Mouse (Mus musculus) small intestine, adult 2 months (tissue): ENCODE measurements around the gene Sfn. TPM values are rescaled to one million over a fixed set of nuclear protein-coding genes. Genes with fewer than 3 reads are reported as not detected.
A peak's percentile ranks its signal among the peaks of the same experiment; 100 is the strongest.

ENCODE experiments used
- H3K27ac ChIP-seq: fragments of 200-500 bp; 2 replicates; pipeline ENCODE4 v1.5.1; 2012; ENCODE audit warnings: low read depth, low read length, control low read depth, inconsistent platforms; ENCODE audit not compliant: insufficient read depth
- H3K27me3 ChIP-seq: fragments of 200-500 bp; 2 replicates; pipeline ENCODE4 v1.6.1; 2012; ENCODE audit warnings: mild to moderate bottlenecking, moderate library complexity, low read length, inconsistent platforms; ENCODE audit not compliant: control insufficient read depth, insufficient read depth
- H3K36me3 ChIP-seq: fragments of 200-500 bp; 2 replicates; pipeline ENCODE4 v1.6.1; 2012; ENCODE audit warnings: mild to moderate bottlenecking, low read length, control low read depth, inconsistent platforms; ENCODE audit not compliant: control insufficient read depth, insufficient read depth
- H3K4me1 ChIP-seq: fragments of 200-500 bp; 2 replicates; pipeline ENCODE4 v1.6.1; 2012; ENCODE audit warnings: low read length, inconsistent platforms, mixed read lengths; ENCODE audit not compliant: control insufficient read depth, insufficient read depth, insufficient read length
- H3K4me3 ChIP-seq: fragments of 200-500 bp; 2 replicates; pipeline ENCODE4 v1.5.1; 2012; ENCODE audit warnings: low read depth, mild to moderate bottlenecking, control low read depth, inconsistent platforms, low read length, moderate library complexity
- CTCF ChIP-seq: fragments of 200-500 bp; IDR thresholded peaks from 2 replicates; pipeline ENCODE4 v1.5.1; 2012; ENCODE audit warnings: low read depth, mild to moderate bottlenecking, control low read depth, inconsistent platforms, low read length, moderate library complexity, mixed read lengths; ENCODE audit not compliant: insufficient replicate concordance, insufficient read length; ENCODE audit errors: extremely low read depth
- POLR2A ChIP-seq: fragments of 200-500 bp; IDR thresholded peaks from 2 replicates; pipeline ENCODE4 v1.6.1; 2012; ENCODE audit warnings: low read depth, mild to moderate bottlenecking, control low read depth, inconsistent platforms, low read length, moderate library complexity
- WGBS: fragments of 180-500 bp; shearing (Covaris S2); methylation state at CpG from one replicate; pipeline ENCODE4 v1.1.7; 2018; 5-methylcytosine and 5-hydroxymethylcytosine counted together
- polyA plus RNA-seq: library from polyadenylated mRNA; depleted of rRNA; stranded (reverse); fragments of >200 nt; gene quantifications from 2 replicates; pipeline ENCODE4 v1.2.3, GENCODE M21; 2012

Gene Sfn
- polyA plus RNA-seq, 1 experiment = 423 TPM

DNA sequence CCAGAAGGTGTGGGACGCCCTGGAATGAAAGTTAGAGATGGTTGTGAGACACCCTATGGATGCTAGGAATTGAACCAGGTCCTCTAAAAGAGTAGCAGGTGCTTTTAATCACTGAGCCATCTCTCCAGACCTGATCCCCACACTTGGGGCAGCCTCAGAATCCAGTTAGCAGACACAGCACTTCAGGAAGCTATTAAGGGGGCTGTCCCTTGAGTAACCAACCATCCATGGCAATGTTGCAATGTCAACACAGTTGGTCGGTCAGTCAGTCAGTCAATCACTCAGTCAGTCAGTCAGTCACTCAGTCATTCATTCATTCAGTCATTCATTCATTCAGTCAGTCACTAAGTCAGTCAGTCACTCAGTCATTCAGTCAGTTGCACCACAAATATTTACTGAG lies 26.5 kb upstream of the Sfn start:
- TF ChIP-seq POLR2A (no peak), CTCF (no peak)
- H3K27me3 ChIP-seq = no peaks in the 10 kb centered on the region
- H3K27ac ChIP-seq = no peak overlapping the region
- H3K36me3 ChIP-seq = peaks cover 18% of the 10 kb centered on the region
- peaks cover 21% of the 10 kb centered on the region for H3K4me1 ChIP-seq
- WGBS = 80% methylated on average over 2 of the region's 2 CpGs
- no peak overlapping the region for H3K4me3 ChIP-seq

GRCm38 (mm10) chr4:133627039-133627438 lies 25.1 kb upstream of the Sfn start:
- Histone ChIP-seq H3K27ac (no peak overlapping the region; the same call in 1 of the 2 replicates), H3K4me3 (no peak overlapping the region), H3K27me3 (no peaks in the 10 kb centered on the region), H3K36me3 (peaks cover 18% of the 10 kb centered on the region), H3K4me1 (peaks cover 15% of the 10 kb centered on the region)
- 89% methylated on average over 14 of the region's 14 CpGs for WGBS
- no peak for TF ChIP-seq CTCF
- TF ChIP-seq POLR2A = no peak

DNA sequence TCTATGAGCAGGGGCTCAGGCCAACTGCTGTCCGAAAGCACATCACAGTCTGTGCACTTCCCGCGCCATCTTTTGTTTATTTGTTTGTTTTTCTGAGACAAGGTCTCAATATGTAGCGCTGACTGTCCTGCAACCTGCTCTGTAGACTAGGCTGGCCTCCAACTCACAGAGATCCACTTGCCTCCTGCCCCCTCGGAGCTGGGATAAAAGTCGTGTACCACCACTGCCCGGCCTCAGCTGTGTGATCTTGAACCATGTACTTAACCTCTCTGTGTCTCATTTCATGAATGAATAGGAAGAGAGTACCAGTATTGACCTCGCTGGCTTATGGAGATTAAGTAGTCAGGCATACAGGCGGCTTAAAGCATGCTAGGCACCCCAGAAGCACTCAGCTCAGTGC lies 24.7 kb upstream of the Sfn start:
- Histone ChIP-seq H3K27me3 (no peaks in the 10 kb centered on the region), H3K4me1 (peaks cover 13% of the 10 kb centered on the region), H3K27ac (peak overlapping the region; percentile 81; the same call in 1 of the 2 replicates), H3K4me3 (no peak overlapping the region), H3K36me3 (peaks cover 18% of the 10 kb centered on the region)
- TF ChIP-seq POLR2A (no peak), CTCF (no peak)
- 89% methylated on average over 9 of the region's 9 CpGs for WGBS

DNA sequence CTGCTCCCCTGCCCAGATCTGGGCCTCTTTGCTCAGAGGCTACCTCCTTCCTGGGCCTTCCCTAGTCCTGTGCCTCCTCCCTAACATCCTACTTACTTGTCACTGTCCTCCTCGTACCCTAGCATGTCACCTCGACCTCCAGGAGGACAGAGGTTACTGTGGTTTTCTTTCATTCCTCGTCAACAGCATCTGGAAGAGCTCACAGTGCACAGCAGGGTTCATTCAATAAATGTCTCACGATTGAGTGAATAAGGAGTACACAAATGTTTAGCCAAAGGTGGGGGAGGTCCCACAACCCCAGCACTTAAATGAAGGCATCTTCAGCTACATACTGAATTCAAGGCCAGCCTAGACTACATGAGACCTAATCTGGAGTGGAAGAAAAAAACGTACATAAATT lies 24.3 kb upstream of the Sfn start:
- H3K36me3 ChIP-seq = peaks cover 18% of the 10 kb centered on the region
- H3K27me3 ChIP-seq = no peaks in the 10 kb centered on the region
- no peak overlapping the region for H3K4me3 ChIP-seq
- TF ChIP-seq CTCF (no peak), POLR2A (no peak)
- WGBS = 75% methylated on average over 5 of the region's 5 CpGs
- H3K27ac ChIP-seq = peak overlapping the region; percentile 81
- H3K4me1 ChIP-seq = peaks cover 11% of the 10 kb centered on the region

DNA sequence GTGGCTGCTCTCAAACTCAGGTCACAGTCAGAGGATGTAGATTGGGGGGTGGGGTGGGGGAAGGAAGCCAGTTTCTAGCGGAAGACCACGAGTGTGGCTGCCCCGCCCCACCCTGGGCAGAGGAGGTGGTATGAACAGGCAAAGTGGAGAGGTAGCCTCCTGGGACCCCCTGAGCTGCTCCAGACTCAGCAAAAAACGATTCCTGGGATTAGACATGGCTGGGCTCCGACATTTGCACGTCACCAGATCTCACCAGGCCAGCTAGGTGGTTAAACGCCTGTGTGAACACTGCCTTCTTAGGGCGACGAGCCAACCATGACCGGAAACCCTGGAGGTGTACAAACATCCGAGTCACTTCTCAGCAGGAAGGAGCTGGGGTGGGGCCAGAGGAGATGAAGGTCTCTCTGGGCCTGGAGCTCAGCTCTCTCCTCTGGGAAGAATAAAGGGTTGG lies 23.7 kb upstream of the Sfn start:
- no peak overlapping the region for H3K4me3 ChIP-seq
- no peaks in the 10 kb centered on the region for H3K27me3 ChIP-seq
- TF ChIP-seq CTCF = no peak
- peak; percentile 14; the same call in 1 of the 2 replicates for TF ChIP-seq POLR2A
- peak overlapping the region; percentile 81 for H3K27ac ChIP-seq
- H3K4me1 ChIP-seq = peaks cover 13% of the 10 kb centered on the region
- 69% methylated on average over 11 of the region's 11 CpGs for WGBS
- peaks cover 18% of the 10 kb centered on the region for H3K36me3 ChIP-seq

GRCm38 (mm10) chr4:133624830-133625229 lies 22.9 kb upstream of the Sfn start:
- TF ChIP-seq CTCF = no peak
- no peak for TF ChIP-seq POLR2A
- Histone ChIP-seq H3K4me1 (peaks cover 16% of the 10 kb centered on the region), H3K36me3 (peaks cover 18% of the 10 kb centered on the region), H3K4me3 (no peak overlapping the region), H3K27ac (peak overlapping the region; percentile 81; the same call in 1 of the 2 replicates), H3K27me3 (no peaks in the 10 kb centered on the region)
- 84% methylated on average over 7 of the region's 7 CpGs for WGBS

DNA sequence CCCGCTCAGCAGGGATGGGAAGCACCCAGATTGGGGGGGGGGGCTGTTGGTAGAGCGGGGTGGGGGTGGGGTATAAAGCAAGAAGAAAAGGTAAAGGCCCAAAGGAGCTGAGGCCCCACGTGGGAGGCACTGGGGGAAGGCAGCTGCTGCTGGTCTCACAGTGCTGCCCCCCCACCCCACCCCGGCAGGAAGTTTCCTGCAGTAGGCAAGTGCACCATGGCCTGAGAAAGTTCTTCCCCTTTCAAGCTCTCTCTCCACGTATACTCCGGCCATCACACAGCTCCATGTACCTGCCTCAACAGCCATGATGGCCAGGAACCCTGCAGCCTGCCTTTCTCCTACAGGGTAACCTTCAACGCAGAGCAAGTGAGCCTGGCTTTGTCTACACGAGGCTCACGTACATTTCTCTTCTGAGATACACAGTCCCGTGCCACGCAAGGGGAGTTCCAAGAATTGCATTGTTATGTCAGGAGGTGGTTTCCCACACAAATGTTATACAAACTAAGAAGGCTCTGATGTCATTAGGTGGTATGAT lies 20.3 kb upstream of the Sfn start:
- WGBS = 77% methylated on average over 11 of the region's 11 CpGs
- H3K27ac ChIP-seq = peak overlapping the region; percentile 17; the same call in 1 of the 2 replicates
- H3K4me3 ChIP-seq = no peak overlapping the region
- peaks cover 19% of the 10 kb centered on the region for H3K36me3 ChIP-seq
- H3K4me1 ChIP-seq = peaks cover 20% of the 10 kb centered on the region
- H3K27me3 ChIP-seq = no peaks in the 10 kb centered on the region
- TF ChIP-seq POLR2A (no peak), CTCF (no peak)
